Mouse (Mus musculus): Measurements from ENCODE around the gene Sel1l3. TPM values are rescaled to one million over a fixed set of nuclear protein-coding genes. Genes with fewer than 3 reads are reported as not detected.

The Sel1l3 gene
- polyA plus RNA-seq, 1 experiment = 2.4 TPM

DNA sequence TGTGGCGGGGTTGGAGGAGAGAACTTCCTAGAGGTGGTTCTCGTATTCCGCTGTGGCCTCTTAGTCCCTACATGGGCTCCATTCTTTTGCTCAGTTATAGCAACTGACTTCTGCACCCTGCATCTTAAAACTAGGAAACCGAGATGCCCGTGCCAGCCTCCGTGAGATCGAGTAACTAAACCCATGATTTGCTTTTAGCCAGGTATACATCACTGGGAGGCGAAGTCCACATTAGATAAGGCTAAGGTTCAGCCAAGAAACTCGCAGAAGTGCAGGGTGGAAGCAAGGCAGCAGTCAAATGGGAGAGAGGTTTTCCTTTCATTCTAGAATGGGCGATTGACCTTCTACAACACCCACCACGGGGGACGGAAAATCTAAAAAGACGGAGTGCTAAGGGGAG, 11.7 kb upstream of the Sel1l3 start:
- Histone ChIP-seq H3K27ac (ENCODE audit: control insufficient read depth, insufficient read depth, low read length) (no peak overlapping the region), H3K27me3 (ENCODE audit: control insufficient read depth, insufficient read depth, low read length) (no peaks in the 10 kb centered on the region), H3K4me3 (ENCODE audit: control insufficient read depth, insufficient read depth, low read length) (no peak overlapping the region), H3K36me3 (ENCODE audit: control insufficient read depth, insufficient read depth, low read length) (no peaks in the 10 kb centered on the region), H3K4me1 (replicated peaks; ENCODE audit: control insufficient read depth, insufficient read depth, low read length) (no peaks in the 10 kb centered on the region)
- WGBS = 94% methylated on average over 13 of the region's 13 CpGs
- TF ChIP-seq POLR2A (IDR thresholded peaks at IDR 0.05; ENCODE audit: control insufficient read depth, extremely low read depth, insufficient read depth, low read length, poor library complexity) = no peak
- no peak for DNase-seq

GRCm38 (mm10) chr5:53214801-53215200, 1.1 kb upstream of the Sel1l3 start:
- 9% methylated on average over 1 of the region's 1 CpGs for WGBS
- Histone ChIP-seq H3K36me3 (ENCODE audit: control insufficient read depth, insufficient read depth, low read length) (no peaks in the 10 kb centered on the region), H3K4me1 (replicated peaks; ENCODE audit: control insufficient read depth, insufficient read depth, low read length) (0 out of 2 replicates have a peak, but pooled peaks cover 5% of the 10 kb centered on the region), H3K27me3 (ENCODE audit: control insufficient read depth, insufficient read depth, low read length) (peaks cover 11% of the 10 kb centered on the region), H3K27ac (ENCODE audit: control insufficient read depth, insufficient read depth, low read length) (no peak overlapping the region), H3K4me3 (ENCODE audit: control insufficient read depth, insufficient read depth, low read length) (no peak overlapping the region)
- DNase-seq = no peak
- TF ChIP-seq POLR2A (IDR thresholded peaks at IDR 0.05; ENCODE audit: control insufficient read depth, extremely low read depth, insufficient read depth, low read length, poor library complexity) (no peak), CTCF (IDR thresholded peaks at IDR 0.05; ENCODE audit: borderline replicate concordance, control insufficient read depth, extremely low read depth, insufficient read depth, low read length, poor library complexity) (no peak)

DNA sequence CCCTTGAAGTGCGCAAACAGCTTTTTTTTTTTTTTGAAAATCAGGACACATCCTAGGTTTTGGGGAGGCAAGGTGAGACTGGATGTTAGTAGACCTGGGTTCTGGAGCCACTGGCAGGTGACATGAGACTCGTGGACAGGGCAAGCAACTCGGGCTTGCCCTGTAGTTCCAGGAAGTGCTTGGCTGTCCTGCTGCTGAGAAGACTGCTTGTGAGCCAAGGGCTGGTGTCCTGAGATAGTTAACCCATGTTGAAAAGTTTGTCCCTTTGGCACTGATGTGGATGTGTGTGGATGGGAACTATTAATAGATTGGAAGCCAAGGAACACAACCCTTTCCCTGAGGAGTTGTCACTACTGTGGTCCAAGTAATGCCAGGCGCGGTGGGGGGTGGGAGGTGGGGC, 635 bp upstream of the Sel1l3 start:
- Histone ChIP-seq H3K27me3 (ENCODE audit: control insufficient read depth, insufficient read depth, low read length) (peaks cover 11% of the 10 kb centered on the region), H3K4me3 (ENCODE audit: control insufficient read depth, insufficient read depth, low read length) (no peak overlapping the region), H3K36me3 (ENCODE audit: control insufficient read depth, insufficient read depth, low read length) (no peaks in the 10 kb centered on the region), H3K27ac (ENCODE audit: control insufficient read depth, insufficient read depth, low read length) (no peak overlapping the region), H3K4me1 (replicated peaks; ENCODE audit: control insufficient read depth, insufficient read depth, low read length) (0 out of 2 replicates have a peak, but pooled peaks cover 5% of the 10 kb centered on the region)
- no peak for DNase-seq
- TF ChIP-seq POLR2A (IDR thresholded peaks at IDR 0.05; ENCODE audit: control insufficient read depth, extremely low read depth, insufficient read depth, low read length, poor library complexity) = no peak
- no peak for TF ChIP-seq CTCF (IDR thresholded peaks at IDR 0.05; ENCODE audit: borderline replicate concordance, control insufficient read depth, extremely low read depth, insufficient read depth, low read length, poor library complexity)
- WGBS = 29% methylated on average over 5 of the region's 5 CpGs

DNA sequence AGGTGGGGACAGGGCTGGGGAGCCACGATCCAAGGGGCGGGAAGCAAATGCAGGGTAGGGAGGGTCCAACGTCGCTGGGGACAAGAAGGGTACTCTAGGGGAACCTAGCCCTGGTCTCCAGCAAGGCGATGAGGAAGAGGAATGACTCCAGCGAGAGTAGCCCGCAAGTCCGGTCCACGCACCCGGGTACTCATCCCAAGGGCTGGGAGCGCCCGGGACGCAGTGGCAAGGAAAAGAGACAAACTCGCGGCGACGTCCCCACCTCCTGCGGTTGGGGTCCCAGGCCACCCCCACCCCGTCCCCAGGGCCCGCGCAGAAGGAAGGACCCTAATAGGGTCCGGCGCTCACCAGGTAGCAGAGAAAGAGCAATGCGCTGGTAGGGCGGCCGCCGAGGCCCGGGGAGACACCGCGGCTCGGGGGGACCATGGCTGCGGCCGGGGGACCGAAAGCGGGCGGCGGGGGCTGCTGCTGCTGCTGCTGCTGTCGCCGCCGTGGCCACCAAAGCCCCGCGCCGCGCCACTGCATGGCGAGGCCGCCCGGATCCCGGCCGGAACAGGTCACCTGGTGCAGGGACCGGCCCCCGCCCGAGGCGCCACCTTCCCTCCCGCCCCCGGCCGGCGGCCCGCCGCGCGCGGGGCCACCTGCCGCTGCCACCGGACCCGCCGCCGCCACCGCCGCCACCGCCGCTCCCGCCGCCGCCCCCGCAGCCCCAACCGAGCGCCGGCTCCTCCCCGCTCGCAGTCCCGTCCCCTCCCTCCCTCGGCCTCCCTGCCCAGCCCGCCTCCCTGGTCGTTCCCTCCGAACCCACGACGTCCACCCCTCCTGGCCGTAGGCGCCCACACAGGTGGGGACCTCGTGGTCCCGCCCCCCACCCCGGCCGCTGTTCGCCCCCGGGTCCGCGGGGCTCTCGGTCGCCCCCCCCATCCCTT, 681 bp downstream of the Sel1l3 start:
- peak overlapping the region; percentile 33 for H3K4me3 ChIP-seq (ENCODE audit: control insufficient read depth, insufficient read depth, low read length)
- H3K4me1 ChIP-seq (replicated peaks; ENCODE audit: control insufficient read depth, insufficient read depth, low read length) = 0 out of 2 replicates have a peak, but pooled peaks cover 5% of the 10 kb centered on the region
- 1% methylated on average over 87 of the region's 99 CpGs for WGBS
- no peak overlapping the region for H3K27ac ChIP-seq (ENCODE audit: control insufficient read depth, insufficient read depth, low read length)
- DNase-seq = peak; percentile 19
- H3K27me3 ChIP-seq (ENCODE audit: control insufficient read depth, insufficient read depth, low read length) = peaks cover 11% of the 10 kb centered on the region
- TF ChIP-seq POLR2A (IDR thresholded peaks at IDR 0.05; ENCODE audit: control insufficient read depth, extremely low read depth, insufficient read depth, low read length, poor library complexity) (no peak), CTCF (IDR thresholded peaks at IDR 0.05; ENCODE audit: borderline replicate concordance, control insufficient read depth, extremely low read depth, insufficient read depth, low read length, poor library complexity) (no peak)
- H3K36me3 ChIP-seq (ENCODE audit: control insufficient read depth, insufficient read depth, low read length) = no peaks in the 10 kb centered on the region

DNA sequence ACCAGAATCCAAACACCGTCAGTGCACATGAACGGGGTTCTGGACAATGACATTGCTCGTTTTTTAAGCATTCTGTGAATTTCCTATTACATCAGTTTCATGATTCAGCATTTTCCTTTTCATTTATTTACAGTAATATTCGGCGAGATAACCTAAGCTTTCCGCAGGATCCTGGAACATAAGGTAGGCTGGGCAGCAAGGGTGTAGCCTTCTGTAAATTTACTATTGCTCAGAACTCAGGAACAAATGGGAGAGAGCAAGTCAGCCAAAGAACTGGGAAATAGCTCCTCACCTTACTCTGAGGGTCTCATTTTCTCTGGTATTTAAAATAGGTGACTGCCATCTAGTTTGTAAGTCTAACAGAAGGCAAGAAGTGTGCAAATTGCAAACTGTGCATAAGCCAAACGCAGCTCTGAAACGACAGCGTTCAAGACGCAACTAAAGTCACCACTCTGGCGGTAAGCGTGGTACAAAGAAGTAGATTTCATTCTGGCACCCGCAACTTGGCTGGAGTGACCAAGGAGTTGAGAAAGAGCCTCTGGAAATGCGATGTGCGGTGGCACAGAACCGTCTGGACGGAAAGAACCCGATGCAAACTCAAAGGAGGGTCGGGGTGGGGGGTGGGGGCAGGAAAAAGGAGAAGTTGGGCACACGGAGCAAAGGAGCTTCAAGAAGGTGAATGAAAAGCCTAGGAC, 1.5 kb downstream of the Sel1l3 start:
- TF ChIP-seq CTCF (IDR thresholded peaks at IDR 0.05; ENCODE audit: borderline replicate concordance, control insufficient read depth, extremely low read depth, insufficient read depth, low read length, poor library complexity) = no peak
- no peak for TF ChIP-seq POLR2A (IDR thresholded peaks at IDR 0.05; ENCODE audit: control insufficient read depth, extremely low read depth, insufficient read depth, low read length, poor library complexity)
- 0 out of 2 replicates have a peak overlapping the region, but pooled peaks have one; percentile 33 for H3K4me3 ChIP-seq (ENCODE audit: control insufficient read depth, insufficient read depth, low read length)
- 0 out of 2 replicates have a peak, but pooled peaks cover 5% of the 10 kb centered on the region for H3K4me1 ChIP-seq (replicated peaks; ENCODE audit: control insufficient read depth, insufficient read depth, low read length)
- no peak for DNase-seq
- WGBS = 4% methylated on average over 20 of the region's 20 CpGs
- H3K27ac ChIP-seq (ENCODE audit: control insufficient read depth, insufficient read depth, low read length) = no peak overlapping the region
- H3K27me3 ChIP-seq (ENCODE audit: control insufficient read depth, insufficient read depth, low read length) = peaks cover 11% of the 10 kb centered on the region
- no peaks in the 10 kb centered on the region for H3K36me3 ChIP-seq (ENCODE audit: control insufficient read depth, insufficient read depth, low read length)

DNA sequence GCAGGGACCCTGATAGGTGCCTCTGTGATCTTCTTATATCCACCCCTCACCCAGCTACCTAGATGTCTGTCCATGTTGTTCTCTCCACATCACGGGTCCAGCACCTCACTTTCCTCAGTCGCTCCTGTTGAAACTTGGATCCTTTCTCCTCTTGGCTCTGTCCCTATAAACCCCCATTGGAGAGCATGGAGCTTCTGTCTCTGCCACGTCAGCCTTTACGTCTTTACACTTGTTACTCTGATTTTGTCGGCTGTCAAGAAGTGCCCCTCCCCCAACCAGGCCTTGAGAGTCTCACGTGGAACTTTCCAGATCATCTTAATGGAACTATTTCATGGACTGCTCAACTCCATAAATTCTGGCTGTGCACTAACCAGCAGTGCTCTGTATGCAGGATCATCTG, 2.5 kb downstream of the Sel1l3 start:
- 90% methylated on average over 6 of the region's 6 CpGs for WGBS
- no peak for TF ChIP-seq POLR2A (IDR thresholded peaks at IDR 0.05; ENCODE audit: control insufficient read depth, extremely low read depth, insufficient read depth, low read length, poor library complexity)
- no peak for TF ChIP-seq CTCF (IDR thresholded peaks at IDR 0.05; ENCODE audit: borderline replicate concordance, control insufficient read depth, extremely low read depth, insufficient read depth, low read length, poor library complexity)
- Histone ChIP-seq H3K4me1 (replicated peaks; ENCODE audit: control insufficient read depth, insufficient read depth, low read length) (0 out of 2 replicates have a peak, but pooled peaks cover 5% of the 10 kb centered on the region), H3K27me3 (ENCODE audit: control insufficient read depth, insufficient read depth, low read length) (peaks cover 11% of the 10 kb centered on the region), H3K36me3 (ENCODE audit: control insufficient read depth, insufficient read depth, low read length) (no peaks in the 10 kb centered on the region), H3K4me3 (ENCODE audit: control insufficient read depth, insufficient read depth, low read length) (no peak overlapping the region), H3K27ac (ENCODE audit: control insufficient read depth, insufficient read depth, low read length) (no peak overlapping the region)
- no peak for DNase-seq

Measured in thymus, adult 2 months (tissue).